12 mouse cellular contexts compared by ENCODE assay signal in genomic region chr12:75283226-75283625, GRCm38 (mm10). TPM values are rescaled to one million over a fixed set of nuclear protein-coding genes. Genes with fewer than 3 reads are reported as not detected.
DNase-seq lines count a peak whose midpoint lies in the region; ATAC-seq and TF ChIP-seq lines count a peak whose summit lies in the region.
"Had no signal": no experiment of that assay in that cellular context is flagged by ENCODE, and none has a peak within 500 bp of the region (broad histone marks: within the 10 kb centered on the region; RNA-seq: fewer than 3 reads in every experiment).

No protein-coding gene starts in this region.

- peak; percentile 99 for ATAC-seq in inflammation-experienced regulatory T-cells, adult 6 months
- ATAC-seq in midbrain, embryonic 13.5 days = no peak

- no peaks in the 10 kb centered on the region for H3K27me3 ChIP-seq in myocyte (ENCODE audit: control insufficient read depth, insufficient read depth, insufficient read length)
- no peaks in the 10 kb centered on the region for H3K27me3 ChIP-seq in midbrain, embryonic 13.5 days

- no peaks in the 10 kb centered on the region for H3K9me3 ChIP-seq in midbrain, embryonic 13.5 days
- H3K9me3 ChIP-seq: forebrain, embryonic 10.5 days had no signal

- TF ChIP-seq POLR2A in myocyte (IDR thresholded peaks at IDR 0.05; ENCODE audit: insufficient read length, low read depth) = no peak

- H3K4me2 ChIP-seq in myocyte (ENCODE audit: low read depth) = peak overlapping the region; percentile 27
- no peak overlapping the region for H3K4me2 ChIP-seq in midbrain, embryonic 13.5 days (replicated peaks)
- H3K4me2 ChIP-seq: hindbrain, embryonic 14.5 days had no signal

- H3K4me1 ChIP-seq in midbrain, embryonic 13.5 days (replicated peaks) = no peaks in the 10 kb centered on the region

- H3K9ac ChIP-seq in midbrain, embryonic 13.5 days (replicated peaks) = no peak overlapping the region
- H3K9ac ChIP-seq: hindbrain, embryonic 14.5 days had no signal

- DNase-seq in spleen, postnatal 36 days (ENCODE audit: low spot score in 2 of 2) = peak; percentile 27 to 39
- DNase-seq in spleen, adult 18-20 months = no peak
- no peak for DNase-seq in cerebellum, postnatal 36 days
- DNase-seq in right cerebral cortex, postnatal 10 days (ENCODE audit: low spot score in 2 of 2) = no peak
- DNase-seq: cerebellum, adult 8-10 months; midbrain, embryonic 14.5 days had no signal

- WGBS in midbrain, embryonic 13.5 days = 56% methylated on average over 2 of the region's 2 CpGs

- H3K79me2 ChIP-seq in myocyte (ENCODE audit: control insufficient read depth, insufficient read depth) = no peaks in the 10 kb centered on the region

- H3K27ac ChIP-seq in midbrain, embryonic 13.5 days = no peak overlapping the region
- H3K27ac ChIP-seq: forebrain, embryonic 10.5 days; hindbrain, embryonic 14.5 days; left cerebral cortex, adult 2 months had no signal

- no peak overlapping the region for H3ac ChIP-seq in myocyte (ENCODE audit: control insufficient read depth, insufficient read length)

- H3K36me3 ChIP-seq in myocyte (ENCODE audit: control insufficient read depth, insufficient read depth) = no peaks in the 10 kb centered on the region
- no peaks in the 10 kb centered on the region for H3K36me3 ChIP-seq in midbrain, embryonic 13.5 days
- H3K36me3 ChIP-seq: forebrain, embryonic 10.5 days had no signal

- H3K4me3 ChIP-seq in myocyte = no peak overlapping the region
- H3K4me3 ChIP-seq in midbrain, embryonic 13.5 days (replicated peaks) = no peak overlapping the region
- H3K4me3 ChIP-seq: forebrain, embryonic 10.5 days; left cerebral cortex, adult 2 months had no signal

TF ChIP-seq in myocyte, 11 proteins besides CTCF, POLR2A, EP300 and RAD21:
- TF ChIP-seq SRF (IDR thresholded peaks at IDR 0.05; ENCODE audit: control insufficient read depth, insufficient read length, low read depth) (no peak), POLR2AphosphoS2 (IDR thresholded peaks at IDR 0.05; ENCODE audit: insufficient read length, low read depth) (no peak), MYOG (IDR thresholded peaks at IDR 0.05; ENCODE audit: control insufficient read depth in 1 of 3, insufficient read depth in 1 of 3, insufficient read length in 2 of 3, low read depth in 2 of 3) (no peak), TCF12 (IDR thresholded peaks at IDR 0.05; ENCODE audit: insufficient read depth, poor library complexity, severe bottlenecking) (no peak), MAX (IDR thresholded peaks at IDR 0.05; ENCODE audit: low read depth) (no peak), REST (IDR thresholded peaks at IDR 0.05; ENCODE audit: insufficient read depth, insufficient read length) (no peak), USF1 (IDR thresholded peaks at IDR 0.05; ENCODE audit: low read depth) (no peak), E2F4 (IDR thresholded peaks at IDR 0.05; ENCODE audit: insufficient read depth) (no peak), TCF3 (IDR thresholded peaks at IDR 0.05; ENCODE audit: insufficient read length, low read depth) (no peak), CEBPB (IDR thresholded peaks at IDR 0.05; ENCODE audit: insufficient read depth, poor library complexity, severe bottlenecking) (no peak), MYOD1 (IDR thresholded peaks at IDR 0.05; ENCODE audit: control insufficient read depth in 1 of 3, insufficient read length in 2 of 3, low read depth in 2 of 3) (no peak)
TF ChIP-seq in myocyte: peak in this region for 0.

RNA-seq across cellular contexts. Expression of gene Rhoj, which starts 24.9 kb away (rescaled TPM):
- polyA plus RNA-seq in inflammation-experienced regulatory T-cells, adult 6 months (2017; shearing (Covaris generic)) = 1 to 10 TPM in 1 of 3 experiments, under 1 TPM in 1, not detected in 1; 0.30 to 1.0 TPM
- 14.1 TPM for polyA plus RNA-seq in myocyte (2012; fragmentation: generic; extraction: Trizol)
- 17.9 and 23.5 TPM in 2 replicates for polyA plus RNA-seq in midbrain, embryonic 13.5 days (2015; fragmentation: Nextera tagmentation; extraction: Ambion mirVana)

Comparison
In these comparisons a context has a peak if more than half of its experiments do, and no peak if none do; other contexts are left out.
1. DNase-seq: peak in spleen, postnatal 36 days (2 of 2); none in spleen, adult 18-20 months (0 of 2), cerebellum, postnatal 36 days (0 of 2) and right cerebral cortex, postnatal 10 days (0 of 2).